Mouse (Mus musculus) left cerebral cortex, postnatal 4 days (tissue): ENCODE measurements around the gene Eva1c. TPM values are rescaled to one million over a fixed set of nuclear protein-coding genes. Genes with fewer than 3 reads are reported as not detected.
"Not testable (repeated sequence)": the region's sequence is repeated elsewhere in the genome, so short reads cannot be mapped to it uniquely, and the experiment has no call there.

Experiments
- DNase-seq: peaks from one replicate; pipeline ENCODE4 v3.0.0-alpha.2; 2022
- intact Hi-C: fragments of 180-260 bp; cut with DNase I; formaldehyde crosslinking; loops from one replicate; pipeline ENCODE4 v1.15.1; 2025
- total RNA-seq, 2 experiments: library from RNA; stranded (reverse); gene quantifications; 2 replicates each; pipeline ENCODE4 v1.2.3; 2021

The Eva1c gene
- total RNA-seq, 2 experiments from 2014 or later: 0.96 to 1.4 TPM

GRCm38 (mm10) chr16:90822981-90823380 is 3.5 kb upstream of the Eva1c start:
- intact Hi-C loops: no loop called here
- DNase-seq: no peak

- intact Hi-C loops, DNase-seq: not testable (repeated sequence)
Measured at GRCm38 (mm10) chr16:90823986-90824385, 2.5 kb upstream of the Eva1c start.

- DNase-seq: no peak
- intact Hi-C loops: no loop called here
Measured at GRCm38 (mm10) chr16:90826041-90826440, 478 bp upstream of the Eva1c start.

- DNase-seq: no peak
- intact Hi-C loops: no loop called here
Measured at GRCm38 (mm10) chr16:90827498-90827897, 979 bp downstream of the Eva1c start.

- no peak for DNase-seq
- intact Hi-C loops: no loop called here
Measured at GRCm38 (mm10) chr16:90829136-90829535, 2.6 kb downstream of the Eva1c start.

- intact Hi-C loops: no loop called here
Measured at GRCm38 (mm10) chr16:90829894-90830685, 3.6 kb downstream of the Eva1c start.

GRCm38 (mm10) chr16:90830686-90831439 is 4.3 kb downstream of the Eva1c start:
- DNase-seq: peak; percentile 68
- intact Hi-C loops: no loop called here

More at GRCm38 (mm10) chr16:90829894-90830685, 3.6 kb downstream of the Eva1c start:
- peak; percentile 66 for DNase-seq

- intact Hi-C loops: no loop called here
- no peak for DNase-seq
Measured at GRCm38 (mm10) chr16:90831676-90832075, 5.2 kb downstream of the Eva1c start.

GRCm38 (mm10) chr16:90832495-90832894 is 6.0 kb downstream of the Eva1c start:
- intact Hi-C loops: no loop called here
- DNase-seq: no peak

- no peak for DNase-seq
- intact Hi-C loops: no loop called here
Measured at GRCm38 (mm10) chr16:90833041-90833791, 6.7 kb downstream of the Eva1c start.

GRCm38 (mm10) chr16:90837431-90837830 is 10.9 kb downstream of the Eva1c start:
- DNase-seq: no peak

GRCm38 (mm10) chr16:90842164-90842563 is 15.6 kb downstream of the Eva1c start:
- DNase-seq: no peak
- intact Hi-C loops: no loop called here

More at GRCm38 (mm10) chr16:90837431-90837830, 10.9 kb downstream of the Eva1c start:
- intact Hi-C loops: no loop called here

- intact Hi-C loops: no loop called here
- DNase-seq: no peak
Measured at GRCm38 (mm10) chr16:90845038-90845437, 18.5 kb downstream of the Eva1c start.

GRCm38 (mm10) chr16:90845591-90845990 is 19.1 kb downstream of the Eva1c start:
- intact Hi-C loops: no loop called here
- DNase-seq: no peak

GRCm38 (mm10) chr16:90848697-90849096 is 22.2 kb downstream of the Eva1c start:
- no peak for DNase-seq
- intact Hi-C loops: no loop called here

- DNase-seq: no peak
- intact Hi-C loops: no loop called here
Measured at GRCm38 (mm10) chr16:90849262-90849661, 22.7 kb downstream of the Eva1c start.

- DNase-seq: no peak
- intact Hi-C loops: no loop called here
Measured at GRCm38 (mm10) chr16:90850881-90851280, 24.4 kb downstream of the Eva1c start.

GRCm38 (mm10) chr16:90851621-90852334 is 25.3 kb downstream of the Eva1c start:
- intact Hi-C loops: no loop called here
- DNase-seq: no peak

- intact Hi-C loops: no loop called here
- no peak for DNase-seq
Measured at GRCm38 (mm10) chr16:90856552-90857200, 30.2 kb downstream of the Eva1c start.

- intact Hi-C loops: no loop called here
Measured at GRCm38 (mm10) chr16:90858206-90858605, 31.7 kb downstream of the Eva1c start.

More at GRCm38 (mm10) chr16:90858206-90858605, 31.7 kb downstream of the Eva1c start:
- no peak for DNase-seq
